Mouse (Mus musculus): ENCODE results near the gene Ceacam20. TPM values are rescaled to one million over a fixed set of nuclear protein-coding genes. Genes with fewer than 3 reads are reported as not detected.

Gene Ceacam20
- polyA plus RNA-seq, 1 experiment from 2014 or later, result not detected

Other genes starting within 250 kb of the Ceacam20 start
- 117 and 134 TPM in 2 replicates for gene Tomm40, start 250.0 kb upstream of the Ceacam20 start, polyA plus RNA-seq (2015; fragmentation: Nextera tagmentation; extraction: Ambion mirVana)
- gene Nectin2, start 214.9 kb upstream of the Ceacam20 start, polyA plus RNA-seq (2015; fragmentation: Nextera tagmentation; extraction: Ambion mirVana), result 54.6 and 56.2 TPM in 2 replicates
- gene Bcam, start 194.4 kb upstream of the Ceacam20 start, polyA plus RNA-seq (2015; fragmentation: Nextera tagmentation; extraction: Ambion mirVana), result 14.2 and 16.6 TPM in 2 replicates
- not detected in 2 replicates for gene Cblc, start 168.6 kb upstream of the Ceacam20 start, polyA plus RNA-seq (2015; fragmentation: Nextera tagmentation; extraction: Ambion mirVana)
- gene Bcl3, start 142.6 kb upstream of the Ceacam20 start, polyA plus RNA-seq (2015; fragmentation: Nextera tagmentation; extraction: Ambion mirVana), result 0.32 and 1.8 TPM in 2 replicates
- gene Gm19345, start 113.4 kb upstream of the Ceacam20 start, polyA plus RNA-seq (2015; fragmentation: Nextera tagmentation; extraction: Ambion mirVana), result 5.2 and 6.6 TPM in 2 replicates
- gene Ceacam16, start 104.1 kb upstream of the Ceacam20 start, polyA plus RNA-seq (2015; fragmentation: Nextera tagmentation; extraction: Ambion mirVana), result 0.36 and 0.48 TPM in 2 replicates
- gene Ceacam19, start 77.4 kb upstream of the Ceacam20 start, polyA plus RNA-seq (2015; fragmentation: Nextera tagmentation; extraction: Ambion mirVana), result not detected in 2 replicates
- 8.9 and 10.3 TPM in 2 replicates for gene Pvr, start 44.3 kb upstream of the Ceacam20 start, polyA plus RNA-seq (2015; fragmentation: Nextera tagmentation; extraction: Ambion mirVana)
- gene Igsf23, start 14.7 kb upstream of the Ceacam20 start, polyA plus RNA-seq (2015; fragmentation: Nextera tagmentation; extraction: Ambion mirVana), result not detected in 2 replicates
- gene Nlrp9b, start 26.1 kb downstream of the Ceacam20 start, polyA plus RNA-seq (2015; fragmentation: Nextera tagmentation; extraction: Ambion mirVana), result not detected in 2 replicates
- not detected in 2 replicates for gene Vmn1r91, start 134.3 kb downstream of the Ceacam20 start, polyA plus RNA-seq (2015; fragmentation: Nextera tagmentation; extraction: Ambion mirVana)
- gene Gm16442, start 157.2 kb downstream of the Ceacam20 start, polyA plus RNA-seq (2015; fragmentation: Nextera tagmentation; extraction: Ambion mirVana), result not detected in 2 replicates
- not detected in 2 replicates for gene Vmn1r93, start 173.7 kb downstream of the Ceacam20 start, polyA plus RNA-seq (2015; fragmentation: Nextera tagmentation; extraction: Ambion mirVana)
- gene Vmn1r94, start 203.0 kb downstream of the Ceacam20 start, polyA plus RNA-seq (2015; fragmentation: Nextera tagmentation; extraction: Ambion mirVana), result not detected in 2 replicates
- not detected in 2 replicates for gene Vmn1r95, start 228.3 kb downstream of the Ceacam20 start, polyA plus RNA-seq (2015; fragmentation: Nextera tagmentation; extraction: Ambion mirVana)
- not detected in 2 replicates for gene Gm6164, start 240.2 kb downstream of the Ceacam20 start, polyA plus RNA-seq (2015; fragmentation: Nextera tagmentation; extraction: Ambion mirVana)